Mouse (Mus musculus) cerebellum, postnatal 4 days (tissue): Measurements from ENCODE around the gene Slc24a2.

Source experiments
- DNase-seq, 2 experiments: peaks; one replicate each; pipeline ENCODE4 v3.0.0; 2022; ENCODE audit warnings: low spot score in 2 of 2, mixed read lengths in 1 of 2

Gene Slc24a2

GRCm38 (mm10) chr4:87119758-87120157 is 110.5 kb downstream of the Slc24a2 start:
- no peak for DNase-seq

- no peak for DNase-seq
Measured at GRCm38 (mm10) chr4:87115726-87116125, 114.6 kb downstream of the Slc24a2 start.

GRCm38 (mm10) chr4:87109331-87110059 is 120.8 kb downstream of the Slc24a2 start:
- no peak for DNase-seq

GRCm38 (mm10) chr4:87100936-87101335 is 129.3 kb downstream of the Slc24a2 start:
- no peak for DNase-seq

GRCm38 (mm10) chr4:87096186-87096585 is 134.1 kb downstream of the Slc24a2 start:
- DNase-seq: peak; percentile 33 to 70

GRCm38 (mm10) chr4:87093612-87094011 is 136.7 kb downstream of the Slc24a2 start:
- DNase-seq: no peak

GRCm38 (mm10) chr4:87090841-87091240 is 139.4 kb downstream of the Slc24a2 start:
- DNase-seq: no peak

GRCm38 (mm10) chr4:87088713-87089112 is 141.6 kb downstream of the Slc24a2 start:
- DNase-seq: peak in 1 of 2 experiments; percentile 37

GRCm38 (mm10) chr4:87087597-87087996 is 142.7 kb downstream of the Slc24a2 start:
- no peak for DNase-seq

- no peak for DNase-seq
Measured at GRCm38 (mm10) chr4:87086933-87087577, 143.2 kb downstream of the Slc24a2 start.

GRCm38 (mm10) chr4:87081321-87081720 is 149.0 kb downstream of the Slc24a2 start:
- no peak for DNase-seq

- no peak for DNase-seq
Measured at GRCm38 (mm10) chr4:87079305-87079704, 151.0 kb downstream of the Slc24a2 start.

GRCm38 (mm10) chr4:87078726-87079125 is 151.6 kb downstream of the Slc24a2 start:
- DNase-seq: no peak

- no peak for DNase-seq
Measured at GRCm38 (mm10) chr4:87075761-87076160, 154.5 kb downstream of the Slc24a2 start.

- no peak for DNase-seq
Measured at GRCm38 (mm10) chr4:87068121-87068520, 162.2 kb downstream of the Slc24a2 start.

- no peak for DNase-seq
Measured at GRCm38 (mm10) chr4:87065227-87065626, 165.1 kb downstream of the Slc24a2 start.

- DNase-seq: no peak
Measured at GRCm38 (mm10) chr4:87064561-87064960, 165.7 kb downstream of the Slc24a2 start.

- DNase-seq: no peak
Measured at GRCm38 (mm10) chr4:87062771-87063253, 167.5 kb downstream of the Slc24a2 start.

- no peak for DNase-seq
Measured at GRCm38 (mm10) chr4:87061696-87062095, 168.6 kb downstream of the Slc24a2 start.

- no peak for DNase-seq
Measured at GRCm38 (mm10) chr4:87057572-87057971, 172.7 kb downstream of the Slc24a2 start.

GRCm38 (mm10) chr4:87055768-87056167 is 174.5 kb downstream of the Slc24a2 start:
- no peak for DNase-seq

- DNase-seq: no peak
Measured at GRCm38 (mm10) chr4:87052881-87053280, 177.4 kb downstream of the Slc24a2 start.

GRCm38 (mm10) chr4:87049061-87049460 is 181.2 kb downstream of the Slc24a2 start:
- DNase-seq: no peak
